10 mouse cellular contexts compared by ENCODE assay signal in genomic region chr16:34513956-34514593, GRCm38 (mm10). TPM values are rescaled to one million over a fixed set of nuclear protein-coding genes. Genes with fewer than 3 reads are reported as not detected.
DNase-seq lines count a peak whose midpoint lies in the region; ATAC-seq and TF ChIP-seq lines count a peak whose summit lies in the region.
"Had no signal": no experiment of that assay in that cellular context is flagged by ENCODE, and none has a peak within 500 bp of the region (broad histone marks: within the 10 kb centered on the region; RNA-seq: fewer than 3 reads in every experiment).

No protein-coding gene starts in this region.

- intact Hi-C loops in gastrocnemius, adult 2 months (cut with DNase I): no loop called here
- intact Hi-C loops in left cerebral cortex, postnatal 25 days (cut with DNase I): loop anchor here (5.0 kb wide), 1 partner anchor 47 kb away; no protein-coding TSS in a partner anchor

- no peak for ATAC-seq in megakaryocyte-erythroid progenitor cell, adult 5-6 weeks (replicated peaks; ENCODE audit: low FRiP score, low TSS enrichment, poor library complexity, severe bottlenecking)

- DNase-seq in gastrocnemius, postnatal 25 days: peak; percentile 15
- no peak for DNase-seq in gastrocnemius, adult 2 months
- DNase-seq in urinary bladder, adult 2 months (ENCODE audit: low spot score): peak; percentile 13
- no peak for DNase-seq in urinary bladder, adult 18-20 months (ENCODE audit: low spot score in 2 of 2)
- peak; percentile 78 to 92 for DNase-seq in left cerebral cortex, postnatal 25 days (ENCODE audit: low spot score in 2 of 2)
- no peak for DNase-seq in testis, postnatal 10 days (ENCODE audit: low spot score)
- DNase-seq in gastrocnemius, postnatal 4 days (ENCODE audit: low spot score in 2 of 2): no peak
- DNase-seq: B cell, adult 2 months had no signal

- TF ChIP-seq CTCF in gastrocnemius, adult 2 months (IDR thresholded peaks at IDR 0.05): no peak

- H3K4me3 ChIP-seq in gastrocnemius, adult 2 months: no peak overlapping the region
- H3K4me3 ChIP-seq: limb, embryonic 13.5 days had no signal

- no peak overlapping the region for H3K27ac ChIP-seq in gastrocnemius, adult 2 months
- H3K27ac ChIP-seq: limb, embryonic 13.5 days had no signal

RNA-seq across cellular contexts. Expression of gene Kalrn, which starts 59.3 kb away (rescaled TPM):
- total RNA-seq in gastrocnemius, postnatal 25 days (2021): 10 to 100 TPM; 19.1 to 26.3 TPM
- 10 to 100 TPM; 21.8 to 28.3 TPM for total RNA-seq in gastrocnemius, adult 2 months (2021)
- polyA plus RNA-seq in urinary bladder, adult 2 months (2012; rRNA removed): 8.4 and 11.4 TPM in 2 replicates
- 100 to 1,000 TPM; 478 to 544 TPM for total RNA-seq in left cerebral cortex, postnatal 25 days (2021)
- total RNA-seq in megakaryocyte-erythroid progenitor cell, adult 5-6 weeks (2014; fragmentation: Nextera tagmentation): 1.6 and 1.7 TPM in 2 replicates
- 3.7 and 4.3 TPM in 2 replicates for total RNA-seq in megakaryocyte-erythroid progenitor cell, adult 5-6 weeks (2017)
- 10 to 100 TPM; 22.6 to 24.6 TPM for total RNA-seq in gastrocnemius, postnatal 4 days (2021)

Comparison
In these comparisons a context has a peak if more than half of its experiments do, and no peak if none do; other contexts are left out.
1. DNase-seq: peak in gastrocnemius, postnatal 25 days (single experiment), urinary bladder, adult 2 months (single experiment) and left cerebral cortex, postnatal 25 days (2 of 2); none in gastrocnemius, adult 2 months (single experiment), urinary bladder, adult 18-20 months (0 of 2), testis, postnatal 10 days (single experiment) and gastrocnemius, postnatal 4 days (0 of 2).
2. RNA of gene Kalrn, which starts 59.3 kb away (total RNA-seq): 478 to 544 TPM in left cerebral cortex, postnatal 25 days; 21.8 to 28.3 TPM in gastrocnemius, adult 2 months, 19.1 to 26.3 TPM in gastrocnemius, postnatal 25 days, 22.6 to 24.6 TPM in gastrocnemius, postnatal 4 days and 1.6 to 4.3 TPM in megakaryocyte-erythroid progenitor cell, adult 5-6 weeks; every median in the first group is over 10 times any median in the second.